In genomic region chr4:41762099-41762687, GRCm38 (mm10) we compare ENCODE assay signal across 8 mouse cellular contexts. TPM values are rescaled to one million over a fixed set of nuclear protein-coding genes. Genes with fewer than 3 reads are reported as not detected.
DNase-seq lines count a peak whose midpoint lies in the region; ATAC-seq lines count a peak whose summit lies in the region.

No protein-coding gene starts in this region.

- H3K36me3 ChIP-seq in neural tube, embryonic 14.5 days (ENCODE audit: control insufficient read depth, insufficient read depth, low read length): no peaks in the 10 kb centered on the region

- DNase-seq in cerebellum, adult 8-10 months: peak; percentile 28
- peak; percentile 25 for DNase-seq in ovary, postnatal 10 days (ENCODE audit: low spot score)
- no peak for DNase-seq in ovary, adult 18-20 months (ENCODE audit: low spot score)
- DNase-seq in kidney, postnatal 4 days: peak; percentile 76 to 81
- no peak for DNase-seq in thymus, postnatal 0 days (ENCODE audit: low spot score)
- DNase-seq in c-Kit-positive CD71-positive TER-119-positive erythroid progenitor cells, embryonic 14.5 days (ENCODE audit: low spot score): no peak

- WGBS in neural tube, embryonic 14.5 days: 42% methylated on average over 8 of the region's 8 CpGs

- ATAC-seq in cerebellum, adult (ENCODE audit: insufficient number of reproducible peaks, low FRiP score, low TSS enrichment): no peak
- ATAC-seq in neural tube, embryonic 14.5 days (ENCODE audit: low read depth): peak; percentile 28; the same call in 1 of the 2 replicates

- no peak overlapping the region for H3K4me3 ChIP-seq in neural tube, embryonic 14.5 days (ENCODE audit: low read depth, low read length)

- H3K4me1 ChIP-seq in neural tube, embryonic 14.5 days (ENCODE audit: control insufficient read depth, insufficient read depth, low read length): peaks cover 5% of the 10 kb centered on the region; the same call in 1 of the 2 replicates

- H3K9me3 ChIP-seq in neural tube, embryonic 14.5 days (ENCODE audit: control insufficient read depth, low read length): no peaks in the 10 kb centered on the region

- H3K27me3 ChIP-seq in neural tube, embryonic 14.5 days (ENCODE audit: control insufficient read depth, insufficient read depth, low read length): no peaks in the 10 kb centered on the region

- no peak overlapping the region for H3K27ac ChIP-seq in neural tube, embryonic 14.5 days (ENCODE audit: low read depth, low read length)

- peak overlapping the region; percentile 21; the same call in 1 of the 2 replicates for H3K4me2 ChIP-seq in neural tube, embryonic 14.5 days (ENCODE audit: low read depth, low read length)

- peak overlapping the region; percentile 25; the same call in 1 of the 2 replicates for H3K9ac ChIP-seq in neural tube, embryonic 14.5 days (replicated peaks; ENCODE audit: low read depth, low read length)

RNA-seq across cellular contexts. Expression of gene Sigmar1, which starts 6.2 kb away (rescaled TPM):
- 77.6 and 89.3 TPM in 2 replicates for polyA plus RNA-seq in neural tube, embryonic 14.5 days (2014; fragmentation: Nextera tagmentation; extraction: Ambion mirVana)
- 36.1 and 40.3 TPM in 2 replicates for polyA plus RNA-seq in thymus, postnatal 0 days (2015; fragmentation: Nextera tagmentation; extraction: Ambion mirVana)

RNA-seq across cellular contexts. Expression of gene Galt, which starts 7.2 kb away (rescaled TPM):
- polyA plus RNA-seq in neural tube, embryonic 14.5 days (2014; fragmentation: Nextera tagmentation; extraction: Ambion mirVana): 42.6 and 53.5 TPM in 2 replicates
- polyA plus RNA-seq in thymus, postnatal 0 days (2015; fragmentation: Nextera tagmentation; extraction: Ambion mirVana): 48.2 and 49.3 TPM in 2 replicates

RNA-seq across cellular contexts. Expression of gene Ccl27a, which starts 11.9 kb away (rescaled TPM):
- 239 and 281 TPM in 2 replicates for polyA plus RNA-seq in neural tube, embryonic 14.5 days (2014; fragmentation: Nextera tagmentation; extraction: Ambion mirVana)
- polyA plus RNA-seq in thymus, postnatal 0 days (2015; fragmentation: Nextera tagmentation; extraction: Ambion mirVana): 39.3 and 41.1 TPM in 2 replicates

RNA-seq across cellular contexts. Expression of gene Arid3c, which starts 31.3 kb away (rescaled TPM):
- polyA plus RNA-seq in neural tube, embryonic 14.5 days (2014; fragmentation: Nextera tagmentation; extraction: Ambion mirVana): 1.4 and 1.8 TPM in 2 replicates
- 0.06 TPM in 1 of 2 replicates, not detected in the other for polyA plus RNA-seq in thymus, postnatal 0 days (2015; fragmentation: Nextera tagmentation; extraction: Ambion mirVana)

RNA-seq across cellular contexts. Expression of gene Dctn3, which starts 39.2 kb away (rescaled TPM):
- polyA plus RNA-seq in neural tube, embryonic 14.5 days (2014; fragmentation: Nextera tagmentation; extraction: Ambion mirVana): 259 and 281 TPM in 2 replicates
- polyA plus RNA-seq in thymus, postnatal 0 days (2015; fragmentation: Nextera tagmentation; extraction: Ambion mirVana): 180 and 181 TPM in 2 replicates

Comparison
In these comparisons a context has a peak if more than half of its experiments do, and no peak if none do; other contexts are left out.
1. DNase-seq: peak in cerebellum, adult 8-10 months (single experiment), ovary, postnatal 10 days (single experiment) and kidney, postnatal 4 days (2 of 2); none in ovary, adult 18-20 months (single experiment), thymus, postnatal 0 days (single experiment) and c-Kit-positive CD71-positive TER-119-positive erythroid progenitor cells, embryonic 14.5 days (single experiment).